9 mouse cellular contexts compared by ENCODE assay signal in genomic region chr6:39515040-39515738, GRCm38 (mm10). TPM values are rescaled to one million over a fixed set of nuclear protein-coding genes. Genes with fewer than 3 reads are reported as not detected.
A peak's percentile ranks its signal among the peaks of the same experiment; 100 is the strongest.
DNase-seq lines count a peak whose midpoint lies in the region; ATAC-seq lines count a peak whose summit lies in the region.
"Had no signal": no experiment of that assay in that cellular context is flagged by ENCODE, and none has a peak within 500 bp of the region (broad histone marks: within the 10 kb centered on the region; RNA-seq: fewer than 3 reads in every experiment).

No protein-coding gene starts in this region.

- no peak overlapping the region for H3K4me3 ChIP-seq in neural tube, embryonic 11.5 days (ENCODE audit: low read depth, low read length)
- 0 out of 2 replicates have a peak overlapping the region, but pooled peaks have one; percentile 1 for H3K4me3 ChIP-seq in heart, embryonic 13.5 days
- no peak overlapping the region for H3K4me3 ChIP-seq in limb, embryonic 12.5 days (replicated peaks)
- H3K4me3 ChIP-seq: neural tube, embryonic 12.5 days had no signal

- H3K9ac ChIP-seq in neural tube, embryonic 11.5 days (ENCODE audit: low read length): no peak overlapping the region
- H3K9ac ChIP-seq in heart, embryonic 13.5 days: no peak overlapping the region
- H3K9ac ChIP-seq in limb, embryonic 12.5 days (replicated peaks): no peak overlapping the region

- no peaks in the 10 kb centered on the region for H3K9me3 ChIP-seq in neural tube, embryonic 11.5 days (ENCODE audit: control insufficient read depth, low read length)
- H3K9me3 ChIP-seq in heart, embryonic 13.5 days: peaks cover 5% of the 10 kb centered on the region
- 0 out of 2 replicates have a peak, but pooled peaks cover 4% of the 10 kb centered on the region for H3K9me3 ChIP-seq in limb, embryonic 12.5 days
- H3K9me3 ChIP-seq: neural tube, embryonic 12.5 days had no signal

- 70% methylated on average over 11 of the region's 11 CpGs for WGBS in neural tube, embryonic 11.5 days
- WGBS in heart, embryonic 13.5 days: 24% methylated on average over 11 of the region's 11 CpGs
- 27% methylated on average over 11 of the region's 11 CpGs for WGBS in limb, embryonic 12.5 days

- no peak for ATAC-seq in neural tube, embryonic 11.5 days (ENCODE audit: insufficient read depth, low FRiP score, low TSS enrichment)
- ATAC-seq in heart, embryonic 13.5 days (ENCODE audit: extremely low read depth, insufficient number of reproducible peaks, low FRiP score, low TSS enrichment): peak; percentile 60; the same call in 1 of the 2 replicates
- ATAC-seq in limb, embryonic 12.5 days (ENCODE audit: insufficient number of reproducible peaks, insufficient read depth, low FRiP score, low TSS enrichment, low read depth): peak; percentile 85
- ATAC-seq in activated CD4-positive, CD25-positive, alpha-beta regulatory T cell, adult 4 months: no peak

- H3K4me1 ChIP-seq in neural tube, embryonic 11.5 days (ENCODE audit: control insufficient read depth, insufficient read depth, low read length): peaks cover 4% of the 10 kb centered on the region; the same call in 1 of the 2 replicates
- peaks cover 20% of the 10 kb centered on the region for H3K4me1 ChIP-seq in heart, embryonic 13.5 days
- H3K4me1 ChIP-seq in limb, embryonic 12.5 days (replicated peaks): peaks cover 22% of the 10 kb centered on the region

- 0 out of 2 replicates have a peak overlapping the region, but pooled peaks have one; percentile 0 for H3K27ac ChIP-seq in neural tube, embryonic 11.5 days (ENCODE audit: low read depth, low read length)
- H3K27ac ChIP-seq in heart, embryonic 13.5 days (replicated peaks): peak overlapping the region; percentile 81
- H3K27ac ChIP-seq in limb, embryonic 12.5 days: peak overlapping the region; percentile 89

- peak; percentile 79 to 88 for DNase-seq in adrenal gland, adult (ENCODE audit: inconsistent age in 2 of 2, low spot score in 1 of 2)
- DNase-seq in adrenal gland, postnatal 4 days (ENCODE audit: low spot score in 2 of 2): no peak
- no peak for DNase-seq in neural tube, embryonic 11.5 days (ENCODE audit: low spot score)
- no peak for DNase-seq in neural tube, embryonic 10.5 days (ENCODE audit: extremely low spot score, low spot score)
- DNase-seq in layer of hippocampus, postnatal 14 days (ENCODE audit: low spot score in 2 of 2): no peak

- H3K36me3 ChIP-seq in neural tube, embryonic 11.5 days (ENCODE audit: control insufficient read depth, insufficient read depth, low read length): peaks cover 6% of the 10 kb centered on the region
- peaks cover 34% of the 10 kb centered on the region for H3K36me3 ChIP-seq in heart, embryonic 13.5 days
- H3K36me3 ChIP-seq in limb, embryonic 12.5 days: peaks cover 40% of the 10 kb centered on the region

- no peak overlapping the region for H3K4me2 ChIP-seq in neural tube, embryonic 11.5 days (ENCODE audit: low read depth)
- H3K4me2 ChIP-seq in heart, embryonic 13.5 days: peak overlapping the region; percentile 47
- peak overlapping the region; percentile 31 for H3K4me2 ChIP-seq in limb, embryonic 12.5 days
- H3K4me2 ChIP-seq: neural tube, embryonic 12.5 days had no signal

- no peaks in the 10 kb centered on the region for H3K27me3 ChIP-seq in neural tube, embryonic 11.5 days (ENCODE audit: control insufficient read depth, insufficient read depth, low read length)
- H3K27me3 ChIP-seq in heart, embryonic 13.5 days (replicated peaks): no peaks in the 10 kb centered on the region
- no peaks in the 10 kb centered on the region for H3K27me3 ChIP-seq in limb, embryonic 12.5 days
- H3K27me3 ChIP-seq: neural tube, embryonic 12.5 days had no signal

RNA-seq across cellular contexts. Expression of gene Dennd2a, which starts 42.5 kb away (rescaled TPM):
- 10 to 100 TPM; 33.5 TPM for total RNA-seq in adrenal gland, postnatal 4 days (2021)
- 43.6 and 43.7 TPM in 2 replicates for polyA plus RNA-seq in neural tube, embryonic 11.5 days (2014; fragmentation: Nextera tagmentation; extraction: Ambion mirVana)
- polyA plus RNA-seq in heart, embryonic 13.5 days (2015; fragmentation: Nextera tagmentation; extraction: Ambion mirVana): 15.9 and 17.4 TPM in 2 replicates
- 34.9 and 35.3 TPM in 2 replicates for polyA plus RNA-seq in limb, embryonic 12.5 days (2016; fragmentation: Nextera tagmentation; extraction: Ambion mirVana)
- polyA plus RNA-seq in activated CD4-positive, CD25-positive, alpha-beta regulatory T cell, adult 4 months (2017; shearing (Covaris generic)): 1 to 10 TPM in 1 of 2 experiments, not detected in 1; 1.3 TPM
- 10 to 100 TPM; 30.0 to 35.7 TPM for total RNA-seq in layer of hippocampus, postnatal 14 days (2021)

RNA-seq across cellular contexts. Expression of gene Adck2, which starts 58.5 kb away (rescaled TPM):
- 10 to 100 TPM; 31.4 to 32.8 TPM for total RNA-seq in adrenal gland, postnatal 4 days (2021)
- polyA plus RNA-seq in neural tube, embryonic 11.5 days (2014; fragmentation: Nextera tagmentation; extraction: Ambion mirVana): 28.9 and 32.3 TPM in 2 replicates
- polyA plus RNA-seq in heart, embryonic 13.5 days (2015; fragmentation: Nextera tagmentation; extraction: Ambion mirVana): 12.6 and 14.6 TPM in 2 replicates
- polyA plus RNA-seq in limb, embryonic 12.5 days (2016; fragmentation: Nextera tagmentation; extraction: Ambion mirVana): 31.4 and 38.6 TPM in 2 replicates
- polyA plus RNA-seq in activated CD4-positive, CD25-positive, alpha-beta regulatory T cell, adult 4 months (2017; shearing (Covaris generic)): 10 to 100 TPM; 21.6 to 27.7 TPM
- total RNA-seq in layer of hippocampus, postnatal 14 days (2021): 10 to 100 TPM; 28.0 to 32.3 TPM

Comparison
In these comparisons a context has a peak if more than half of its experiments do, and no peak if none do; other contexts are left out.
1. DNase-seq: peak in adrenal gland, adult (2 of 2); none in adrenal gland, postnatal 4 days (0 of 2), neural tube, embryonic 11.5 days (single experiment), neural tube, embryonic 10.5 days (single experiment) and layer of hippocampus, postnatal 14 days (0 of 2).
2. ATAC-seq: peak in heart, embryonic 13.5 days (single experiment) and limb, embryonic 12.5 days (single experiment); none in neural tube, embryonic 11.5 days (single experiment) and activated CD4-positive, CD25-positive, alpha-beta regulatory T cell, adult 4 months (single experiment).
3. H3K27ac ChIP-seq: peak in every context shown above with its lines; median percentile 89 in limb, embryonic 12.5 days; 81 in heart, embryonic 13.5 days; 0 in neural tube, embryonic 11.5 days.